Comparison of ENCODE assay signal across 18 mouse cellular contexts in genomic region chr2:179920042-179920441, GRCm38 (mm10). TPM values are rescaled to one million over a fixed set of nuclear protein-coding genes. Genes with fewer than 3 reads are reported as not detected.
DNase-seq lines count a peak whose midpoint lies in the region; ATAC-seq and TF ChIP-seq lines count a peak whose summit lies in the region.
"Had no signal": no experiment of that assay in that cellular context is flagged by ENCODE, and none has a peak within 500 bp of the region (broad histone marks: within the 10 kb centered on the region; RNA-seq: fewer than 3 reads in every experiment).

No protein-coding gene starts in this region.

- DNase-seq in adrenal gland, postnatal 25 days, result peak; percentile 14
- DNase-seq in adrenal gland, adult 18-20 months (ENCODE audit: low spot score in 2 of 2), result no peak
- DNase-seq in kidney, adult 2 months, result peak; percentile 30
- peak; percentile 12 to 56 for DNase-seq in urinary bladder, postnatal 36 days (ENCODE audit: low spot score in 2 of 2)
- DNase-seq in urinary bladder, postnatal 4 days (ENCODE audit: low spot score in 2 of 2), result no peak
- DNase-seq in lung, postnatal 4 days, result peak; percentile 31 to 45
- no peak for DNase-seq in natural killer cell, adult 2 months (ENCODE audit: low spot score in 2 of 2)
- DNase-seq: B cell, adult 2 months; heart, adult 11 months; right cerebral cortex, postnatal 14 days; thymus, postnatal 14 days had no signal

- H3K9ac ChIP-seq in kidney, embryonic 15.5 days, result no peak overlapping the region
- H3K9ac ChIP-seq: embryonic facial prominence, embryonic 13.5 days; midbrain, embryonic 13.5 days had no signal

- H3K9me3 ChIP-seq in kidney, embryonic 15.5 days (replicated peaks), result no peaks in the 10 kb centered on the region
- H3K9me3 ChIP-seq: embryonic facial prominence, embryonic 13.5 days had no signal

- no peaks in the 10 kb centered on the region for H3K27me3 ChIP-seq in kidney, adult 2 months (replicated peaks; ENCODE audit: control insufficient read depth, insufficient read depth, low read length)
- no peaks in the 10 kb centered on the region for H3K27me3 ChIP-seq in kidney, embryonic 15.5 days
- H3K27me3 ChIP-seq: embryonic facial prominence, embryonic 13.5 days; midbrain, embryonic 13.5 days had no signal

- H3K4me2 ChIP-seq in kidney, embryonic 15.5 days, result no peak overlapping the region
- H3K4me2 ChIP-seq: embryonic facial prominence, embryonic 13.5 days; midbrain, embryonic 13.5 days had no signal

- no peak for TF ChIP-seq CTCF in kidney, adult 2 months (conservative IDR thresholded peaks at IDR 0.05; ENCODE audit: insufficient read depth, insufficient read length, low read depth, low read length)

- no peaks in the 10 kb centered on the region for H3K4me1 ChIP-seq in kidney, adult 2 months (ENCODE audit: control insufficient read depth, insufficient read depth, low read length)
- H3K4me1 ChIP-seq in kidney, embryonic 15.5 days, result no peaks in the 10 kb centered on the region
- H3K4me1 ChIP-seq: embryonic facial prominence, embryonic 13.5 days; forebrain, embryonic 10.5 days; midbrain, embryonic 13.5 days had no signal

- no peak overlapping the region for H3K4me3 ChIP-seq in kidney, adult 2 months (ENCODE audit: insufficient read depth, low read depth, low read length)
- H3K4me3 ChIP-seq in kidney, embryonic 15.5 days (replicated peaks), result no peak overlapping the region
- H3K4me3 ChIP-seq: embryonic facial prominence, embryonic 13.5 days; forebrain, embryonic 10.5 days; midbrain, embryonic 13.5 days had no signal

- TF ChIP-seq POLR2A in kidney, adult 2 months (IDR thresholded peaks at IDR 0.05; ENCODE audit: low read depth, low read length), result no peak

- no peak for ATAC-seq in kidney, embryonic 15.5 days (replicated peaks; ENCODE audit: low FRiP score)
- ATAC-seq: hindbrain, postnatal 0 days; midbrain, embryonic 13.5 days had no signal

- 59% methylated on average over 4 of the region's 4 CpGs for WGBS in kidney, adult 2 months
- WGBS in kidney, embryonic 15.5 days, result 71% methylated on average over 4 of the region's 4 CpGs

- no peak overlapping the region for H3K27ac ChIP-seq in kidney, adult 2 months (ENCODE audit: insufficient read depth, low read depth, low read length)
- no peak overlapping the region for H3K27ac ChIP-seq in kidney, embryonic 15.5 days
- H3K27ac ChIP-seq: embryonic facial prominence, embryonic 13.5 days; forebrain, embryonic 10.5 days; hindbrain, postnatal 0 days; macrophage; midbrain, embryonic 13.5 days; stomach, postnatal 0 days had no signal

- H3K36me3 ChIP-seq in kidney, adult 2 months (ENCODE audit: control insufficient read depth, insufficient read depth, low read length), result peaks cover 3% of the 10 kb centered on the region; the same call in 1 of the 2 replicates
- H3K36me3 ChIP-seq in kidney, embryonic 15.5 days, result peaks cover 89% of the 10 kb centered on the region

RNA-seq across cellular contexts. Expression of gene Taf4, which starts 56.4 kb away (rescaled TPM):
- 18.8 and 25.3 TPM in 2 replicates for total RNA-seq in adrenal gland, postnatal 25 days (2021)
- total RNA-seq in adrenal gland, adult 18-20 months (2021), result 10 to 100 TPM; 17.2 to 19.9 TPM
- 7.3 and 8.9 TPM in 2 replicates for polyA plus RNA-seq in kidney, adult 2 months (2012; rRNA removed)
- 3.5 and 3.9 TPM in 2 replicates for polyA plus RNA-seq in kidney, embryonic 15.5 days (2015; fragmentation: Nextera tagmentation; extraction: Ambion mirVana)

Comparison
In these comparisons a context has a peak if more than half of its experiments do, and no peak if none do; other contexts are left out.
1. DNase-seq: peak in adrenal gland, postnatal 25 days (single experiment), kidney, adult 2 months (single experiment), urinary bladder, postnatal 36 days (2 of 2) and lung, postnatal 4 days (2 of 2); none in adrenal gland, adult 18-20 months (0 of 2), urinary bladder, postnatal 4 days (0 of 2) and natural killer cell, adult 2 months (0 of 2).